Mouse (Mus musculus) hindbrain, embryonic 14.5 days (tissue): Measurements from ENCODE around the gene Myo3b. TPM values are rescaled to one million over a fixed set of nuclear protein-coding genes. Genes with fewer than 3 reads are reported as not detected.
A peak's percentile ranks its signal among the peaks of the same experiment; 100 is the strongest.

Experiments used
- ATAC-seq: fragments of 200-750 bp; cut with Nextera tagmentation; 2 replicates; pipeline ENCODE4 v1.8.0; 2017; ENCODE audit warnings: moderate number of reproducible peaks, mild to moderate bottlenecking, moderate TSS enrichment, moderate library complexity; ENCODE audit not compliant: low FRiP score
- DNase-seq: peaks from one replicate; pipeline ENCODE4 v3.0.0-alpha.2; 2015; ENCODE audit warnings: low spot score
- H3K27ac ChIP-seq: fragments of 300-500 bp; sonication (generic); 2 replicates; pipeline ENCODE4 v1.5.1; 2014; ENCODE audit warnings: mild to moderate bottlenecking, moderate library complexity
- H3K27me3 ChIP-seq: fragments of 300-500 bp; sonication (generic); 2 replicates; pipeline ENCODE4 v1.6.1; 2014; ENCODE audit warnings: mild to moderate bottlenecking, low read length, mixed read lengths; ENCODE audit not compliant: control insufficient read depth, insufficient read depth
- H3K36me3 ChIP-seq: fragments of 300-500 bp; sonication (generic); replicated peaks from 2 replicates; pipeline ENCODE4 v1.6.1; 2014; ENCODE audit not compliant: control insufficient read depth, insufficient read depth
- H3K4me1 ChIP-seq: fragments of 300-500 bp; sonication (generic); replicated peaks from 2 replicates; pipeline ENCODE4 v1.6.1; 2014; ENCODE audit warnings: antibody characterized with exemption, low read length, mixed read lengths; ENCODE audit not compliant: control insufficient read depth, insufficient read depth
- H3K4me2 ChIP-seq: fragments of 300-500 bp; sonication (generic); replicated peaks from 2 replicates; pipeline ENCODE4 v1.6.1; 2014; ENCODE audit warnings: mild to moderate bottlenecking, moderate library complexity
- H3K4me3 ChIP-seq: fragments of 300-500 bp; sonication (generic); replicated peaks from 2 replicates; pipeline ENCODE4 v1.5.1; 2014; ENCODE audit warnings: mild to moderate bottlenecking, low read length
- H3K9ac ChIP-seq: fragments of 300-500 bp; sonication (generic); 2 replicates; pipeline ENCODE4 v1.6.1; 2014
- H3K9me3 ChIP-seq: fragments of 300-500 bp; sonication (generic); 2 replicates; pipeline ENCODE4 v1.6.1; 2016; ENCODE audit warnings: low read length; ENCODE audit not compliant: control insufficient read depth
- whole genome bisulfite sequencing: fragments of 180-500 bp; shearing (Covaris S2); extraction: QIAGEN DNeasy Blood & Tissue Kit; methylation state at CpG from one replicate; pipeline ENCODE4 v1.1.7; 2014; 5-methylcytosine and 5-hydroxymethylcytosine counted together
- polyA plus RNA-seq: library from polyadenylated mRNA; unstranded; fragments of >200 nt; fragmentation: Nextera tagmentation; extraction: Ambion mirVana; gene quantifications from 2 replicates; pipeline ENCODE4 v1.2.1, GENCODE M21; 2014

The Myo3b gene
- polyA plus RNA-seq, 1 experiment from 2014 or later, result 0.27 TPM

- 37% methylated on average over 9 of the region's 9 CpGs for WGBS
- ATAC-seq, result no peak
Observed at GRCm38 (mm10) chr2:70195418-70196248, 156.7 kb downstream of the Myo3b start.

GRCm38 (mm10) chr2:70201796-70202555 is 163.1 kb downstream of the Myo3b start:
- Histone ChIP-seq H3K27ac (peak overlapping the region; percentile 68), H3K36me3 (no peaks in the 10 kb centered on the region), H3K9me3 (no peaks in the 10 kb centered on the region), H3K4me1 (peaks cover 20% of the 10 kb centered on the region), H3K4me3 (no peak overlapping the region), H3K4me2 (peak overlapping the region; percentile 22), H3K27me3 (no peaks in the 10 kb centered on the region), H3K9ac (peak overlapping the region; percentile 24; the same call in 1 of the 2 replicates)
- peak; percentile 55 for DNase-seq
- peak; percentile 77 for ATAC-seq
- WGBS, result 17% methylated on average over 11 of the region's 11 CpGs

More at GRCm38 (mm10) chr2:70195418-70196248, 156.7 kb downstream of the Myo3b start:
- Histone ChIP-seq H3K4me2 (no peak overlapping the region), H3K9me3 (peaks cover 5% of the 10 kb centered on the region; the same call in 1 of the 2 replicates), H3K27me3 (no peaks in the 10 kb centered on the region), H3K27ac (no peak overlapping the region; the same call in 1 of the 2 replicates), H3K4me3 (no peak overlapping the region), H3K9ac (no peak overlapping the region), H3K36me3 (no peaks in the 10 kb centered on the region), H3K4me1 (0 out of 2 replicates have a peak, but pooled peaks cover 6% of the 10 kb centered on the region)
- DNase-seq, result no peak

DNA sequence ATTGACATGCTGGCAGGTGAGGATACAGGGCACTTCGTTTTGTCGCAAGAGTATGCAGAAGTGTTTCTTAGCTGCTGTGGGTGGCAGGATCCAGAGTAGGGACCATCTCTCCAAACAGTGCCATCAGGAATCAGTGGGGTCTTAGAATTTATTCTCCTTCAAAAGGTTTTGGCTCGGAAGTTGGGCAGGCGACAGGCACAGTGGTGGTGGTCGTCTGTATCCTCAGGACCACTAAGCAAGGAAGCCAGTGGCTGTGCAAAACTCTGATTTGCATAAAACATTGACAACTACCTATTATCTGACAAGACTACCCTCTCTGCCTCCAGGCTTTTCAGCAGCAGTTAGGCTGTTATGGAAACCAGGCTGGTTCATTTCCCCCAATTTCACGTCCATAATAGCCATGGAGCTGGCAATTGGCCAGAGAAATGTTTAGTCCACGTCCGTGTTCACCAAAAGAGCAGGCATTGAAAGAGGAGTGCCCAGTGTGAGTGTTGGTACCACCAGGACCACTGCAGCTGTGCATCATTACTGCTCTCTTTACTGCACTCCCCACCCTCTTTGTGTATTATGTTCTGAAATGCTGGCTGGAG is 163.7 kb downstream of the Myo3b start:
- DNase-seq, result peak; percentile 53
- Histone ChIP-seq H3K27me3 (no peaks in the 10 kb centered on the region), H3K9ac (peak overlapping the region; percentile 24; the same call in 1 of the 2 replicates), H3K4me3 (no peak overlapping the region), H3K27ac (peak overlapping the region; percentile 68), H3K4me2 (peak overlapping the region; percentile 22; the same call in 1 of the 2 replicates), H3K9me3 (no peaks in the 10 kb centered on the region), H3K36me3 (no peaks in the 10 kb centered on the region), H3K4me1 (peaks cover 20% of the 10 kb centered on the region)
- peak; percentile 78 for ATAC-seq
- 15% methylated on average over 8 of the region's 8 CpGs for WGBS

GRCm38 (mm10) chr2:70208411-70208810 is 169.5 kb downstream of the Myo3b start:
- Histone ChIP-seq H3K4me2 (no peak overlapping the region), H3K27me3 (no peaks in the 10 kb centered on the region), H3K9me3 (no peaks in the 10 kb centered on the region), H3K4me3 (no peak overlapping the region), H3K36me3 (no peaks in the 10 kb centered on the region), H3K9ac (no peak overlapping the region), H3K27ac (no peak overlapping the region), H3K4me1 (peaks cover 5% of the 10 kb centered on the region; the same call in 1 of the 2 replicates)
- WGBS, result 86% methylated on average over 1 of the region's 1 CpGs
- DNase-seq (no peak), ATAC-seq (no peak)

- WGBS, result 90% methylated on average over 3 of the region's 3 CpGs
- H3K27ac ChIP-seq, result no peak overlapping the region
Observed at GRCm38 (mm10) chr2:70209790-70210189, 170.9 kb downstream of the Myo3b start.

GRCm38 (mm10) chr2:70210427-70211332 is 171.8 kb downstream of the Myo3b start:
- Histone ChIP-seq H3K9me3 (no peaks in the 10 kb centered on the region), H3K27ac (peak overlapping the region; percentile 50; the same call in 1 of the 2 replicates), H3K4me3 (no peak overlapping the region), H3K4me2 (no peak overlapping the region), H3K9ac (no peak overlapping the region), H3K36me3 (no peaks in the 10 kb centered on the region), H3K27me3 (no peaks in the 10 kb centered on the region), H3K4me1 (0 out of 2 replicates have a peak, but pooled peaks cover 5% of the 10 kb centered on the region)
- ATAC-seq (0 out of 2 replicates have a peak, but pooled peaks have one; percentile 27), DNase-seq (no peak)
- WGBS, result 70% methylated on average over 22 of the region's 22 CpGs

More at GRCm38 (mm10) chr2:70209790-70210189, 170.9 kb downstream of the Myo3b start:
- no peaks in the 10 kb centered on the region for H3K36me3 ChIP-seq
- 0 out of 2 replicates have a peak, but pooled peaks cover 5% of the 10 kb centered on the region for H3K4me1 ChIP-seq
- H3K4me3 ChIP-seq, result no peak overlapping the region
- H3K9ac ChIP-seq, result no peak overlapping the region
- DNase-seq (no peak), ATAC-seq (no peak)
- H3K9me3 ChIP-seq, result no peaks in the 10 kb centered on the region
- no peak overlapping the region for H3K4me2 ChIP-seq
- no peaks in the 10 kb centered on the region for H3K27me3 ChIP-seq

DNA sequence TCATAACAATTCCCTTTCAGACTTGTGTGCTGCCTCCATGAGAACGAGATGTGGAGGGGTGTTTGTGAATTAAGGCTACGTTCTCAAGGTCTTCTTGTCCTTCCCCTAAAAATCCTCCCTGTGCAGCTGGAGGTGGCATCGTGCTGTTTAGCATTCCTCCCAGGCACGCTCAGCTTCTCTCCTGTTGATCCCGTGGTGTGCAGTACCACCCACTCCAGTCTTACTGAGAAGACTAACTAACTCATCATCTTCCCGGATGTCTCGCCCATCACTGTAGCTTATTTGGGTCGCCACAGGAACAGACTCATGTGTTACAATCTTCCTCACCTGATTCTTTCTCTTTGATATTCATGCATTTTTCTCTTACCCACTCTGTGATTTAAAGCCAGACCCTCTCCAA is 175.5 kb downstream of the Myo3b start:
- Histone ChIP-seq H3K27me3 (no peaks in the 10 kb centered on the region), H3K9me3 (no peaks in the 10 kb centered on the region), H3K27ac (no peak overlapping the region), H3K36me3 (no peaks in the 10 kb centered on the region), H3K9ac (no peak overlapping the region), H3K4me1 (0 out of 2 replicates have a peak, but pooled peaks cover 5% of the 10 kb centered on the region), H3K4me3 (no peak overlapping the region), H3K4me2 (no peak overlapping the region)
- ATAC-seq, result no peak
- 75% methylated on average over 8 of the region's 8 CpGs for WGBS
- no peak for DNase-seq

DNA sequence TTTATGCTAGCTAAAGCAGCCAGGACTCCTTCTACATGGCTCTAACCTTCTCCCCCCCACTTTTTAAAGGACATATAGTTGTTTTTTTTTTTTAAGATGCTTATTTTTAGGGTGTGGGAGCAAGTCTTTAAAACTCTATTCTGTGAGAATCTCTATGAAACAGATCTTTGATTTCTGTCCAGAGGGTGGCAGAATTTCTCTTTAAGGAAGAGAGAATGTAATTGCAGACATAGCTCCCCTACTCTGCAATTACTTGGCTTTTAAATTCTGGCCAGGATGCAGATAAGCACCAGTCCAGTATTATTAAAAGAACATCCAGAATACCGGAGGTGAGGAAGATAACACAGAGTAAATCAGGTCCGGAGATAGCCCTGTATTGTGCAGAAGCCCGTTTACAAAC is 178.9 kb downstream of the Myo3b start:
- no peaks in the 10 kb centered on the region for H3K36me3 ChIP-seq
- no peaks in the 10 kb centered on the region for H3K9me3 ChIP-seq
- H3K4me3 ChIP-seq, result no peak overlapping the region
- no peaks in the 10 kb centered on the region for H3K27me3 ChIP-seq
- no peak overlapping the region for H3K9ac ChIP-seq
- no peak overlapping the region for H3K4me2 ChIP-seq
- H3K27ac ChIP-seq, result no peak overlapping the region
- 84% methylated on average over 3 of the region's 3 CpGs for WGBS
- no peak for ATAC-seq
- DNase-seq, result peak; percentile 63
- no peaks in the 10 kb centered on the region for H3K4me1 ChIP-seq
